Mouse (Mus musculus) kidney, embryonic 14.5 days (tissue): ENCODE data around the gene Gm10031. TPM values are rescaled to one million over a fixed set of nuclear protein-coding genes. Genes with fewer than 3 reads are reported as not detected.

Source experiments
- ATAC-seq: fragments of 200-750 bp; cut with Nextera tagmentation; 2 replicates; pipeline ENCODE4 v1.8.0; 2017; ENCODE audit warnings: moderate number of reproducible peaks, mild to moderate bottlenecking, moderate TSS enrichment, moderate library complexity; ENCODE audit not compliant: low FRiP score, low TSS enrichment
- H3K27ac ChIP-seq: fragments of 300-500 bp; sonication (generic); 2 replicates; pipeline ENCODE4 v1.5.1; 2014; ENCODE audit warnings: low read depth, mild to moderate bottlenecking, low read length, moderate library complexity, mixed read lengths
- H3K27me3 ChIP-seq: fragments of 300-500 bp; sonication (generic); 2 replicates; pipeline ENCODE4 v1.6.1; 2014; ENCODE audit warnings: mild to moderate bottlenecking, low read length; ENCODE audit not compliant: control insufficient read depth, insufficient read depth
- H3K36me3 ChIP-seq: fragments of 300-500 bp; sonication (generic); 2 replicates; pipeline ENCODE4 v1.6.1; 2014; ENCODE audit warnings: low read length, mixed read lengths; ENCODE audit not compliant: control insufficient read depth, insufficient read depth
- H3K4me1 ChIP-seq: fragments of 300-500 bp; sonication (generic); 2 replicates; pipeline ENCODE4 v1.6.1; 2014; ENCODE audit warnings: low read length, mixed read lengths; ENCODE audit not compliant: control insufficient read depth, insufficient read depth
- H3K4me2 ChIP-seq: fragments of 300-500 bp; sonication (generic); replicated peaks from 2 replicates; pipeline ENCODE4 v1.6.1; 2014; ENCODE audit warnings: low read depth, mild to moderate bottlenecking, low read length
- H3K4me3 ChIP-seq: fragments of 300-500 bp; sonication (generic); 2 replicates; pipeline ENCODE4 v1.5.1; 2014; ENCODE audit warnings: mild to moderate bottlenecking, low read length
- H3K9ac ChIP-seq: fragments of 300-500 bp; sonication (generic); 2 replicates; pipeline ENCODE4 v1.6.1; 2014; ENCODE audit warnings: low read depth, mild to moderate bottlenecking, low read length, moderate library complexity
- H3K9me3 ChIP-seq: fragments of 300-500 bp; sonication (generic); 2 replicates; pipeline ENCODE4 v1.6.1; 2016; ENCODE audit warnings: low read length; ENCODE audit not compliant: control insufficient read depth
- WGBS: fragments of 180-500 bp; shearing (Covaris S2); extraction: QIAGEN DNeasy Blood & Tissue Kit; methylation state at CpG from one replicate; pipeline ENCODE4 v1.1.7; 2014; 5-methylcytosine and 5-hydroxymethylcytosine counted together
- polyA plus RNA-seq: library from polyadenylated mRNA; unstranded; fragments of >200 nt; fragmentation: Nextera tagmentation; extraction: Ambion mirVana; gene quantifications from 2 replicates; pipeline ENCODE4 v1.2.1, GENCODE M21; 2014

The Gm10031 gene
- polyA plus RNA-seq, 1 experiment from 2014 or later = 0.88 TPM

DNA sequence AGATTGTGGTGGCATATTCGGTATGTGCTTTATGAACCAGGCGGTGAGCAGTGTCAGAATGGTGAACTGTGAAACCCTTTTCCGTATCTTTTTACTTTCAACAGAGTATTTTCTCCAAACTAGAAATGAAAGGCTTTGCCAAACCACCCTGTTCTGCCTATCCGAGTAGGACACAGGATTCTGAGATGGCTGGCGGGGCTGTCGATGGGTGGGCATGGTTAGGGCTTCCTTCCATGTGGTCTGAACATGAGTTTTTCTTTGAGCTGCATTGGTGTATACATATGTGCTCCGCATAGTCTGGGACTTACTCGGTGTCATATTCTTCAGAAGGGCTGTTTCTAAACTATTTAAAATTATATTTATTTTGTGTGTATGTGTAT is 35.8 kb downstream of the Gm10031 start:
- no peaks in the 10 kb centered on the region for H3K36me3 ChIP-seq
- no peaks in the 10 kb centered on the region for H3K27me3 ChIP-seq
- H3K9me3 ChIP-seq = no peaks in the 10 kb centered on the region
- H3K4me2 ChIP-seq = peak overlapping the region; percentile 72
- H3K4me1 ChIP-seq = peaks cover 2% of the 10 kb centered on the region; the same call in 1 of the 2 replicates
- no peak; the same call in 1 of the 2 replicates for ATAC-seq
- peak overlapping the region; percentile 98 for H3K9ac ChIP-seq
- peak overlapping the region; percentile 88; the same call in 1 of the 2 replicates for H3K27ac ChIP-seq
- peak overlapping the region; percentile 99 for H3K4me3 ChIP-seq
- WGBS = 17% methylated on average over 8 of the region's 8 CpGs

DNA sequence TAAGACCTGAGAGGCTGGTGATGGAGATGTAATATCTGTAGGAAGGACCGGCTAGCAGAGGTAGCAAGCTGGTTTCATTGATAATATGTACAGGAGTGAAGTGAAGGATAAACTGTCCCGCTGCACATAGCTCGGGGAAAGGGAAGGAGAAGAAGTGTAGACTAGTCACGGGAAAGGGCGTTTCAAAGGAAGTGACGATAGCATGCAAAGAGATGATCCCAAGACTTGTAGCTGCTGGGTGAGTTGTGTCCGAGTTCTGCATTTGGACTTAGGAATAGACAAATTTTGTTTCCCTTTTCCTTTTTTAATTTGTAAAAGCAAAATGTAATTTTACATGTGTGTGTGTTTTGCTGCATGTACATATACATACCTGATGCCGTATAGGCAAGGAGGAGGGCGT is 36.7 kb downstream of the Gm10031 start:
- H3K27me3 ChIP-seq = no peaks in the 10 kb centered on the region
- H3K4me3 ChIP-seq = no peak overlapping the region
- H3K27ac ChIP-seq = no peak overlapping the region
- H3K36me3 ChIP-seq = no peaks in the 10 kb centered on the region
- no peaks in the 10 kb centered on the region for H3K9me3 ChIP-seq
- H3K9ac ChIP-seq = no peak overlapping the region
- H3K4me2 ChIP-seq = no peak overlapping the region
- peaks cover 2% of the 10 kb centered on the region; the same call in 1 of the 2 replicates for H3K4me1 ChIP-seq
- ATAC-seq = no peak
- 91% methylated on average over 9 of the region's 9 CpGs for WGBS

DNA sequence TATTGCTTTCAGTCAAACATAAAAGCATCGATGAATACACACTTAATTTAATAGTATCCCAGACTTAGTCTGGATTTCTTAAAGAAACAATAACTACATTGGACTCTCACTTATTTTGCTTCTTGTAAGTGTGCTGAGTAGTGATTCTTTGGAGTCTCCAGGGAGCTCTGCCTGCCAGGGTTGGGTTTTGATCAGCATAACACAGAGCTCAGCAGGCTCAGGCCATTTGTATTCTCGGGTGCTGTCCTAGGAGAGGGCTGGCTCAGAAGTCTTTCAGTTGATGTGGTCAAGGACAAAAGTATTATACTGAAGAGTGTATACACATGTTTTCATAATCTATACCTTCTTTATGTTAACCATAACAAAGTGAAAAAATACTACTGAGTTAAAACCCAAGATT is 41.5 kb downstream of the Gm10031 start:
- H3K27me3 ChIP-seq = no peaks in the 10 kb centered on the region
- no peak overlapping the region for H3K4me3 ChIP-seq
- no peak overlapping the region for H3K27ac ChIP-seq
- H3K4me1 ChIP-seq = peaks cover 2% of the 10 kb centered on the region; the same call in 1 of the 2 replicates
- WGBS = 83% methylated on average over 2 of the region's 2 CpGs
- H3K9ac ChIP-seq = no peak overlapping the region
- H3K4me2 ChIP-seq = no peak overlapping the region
- no peaks in the 10 kb centered on the region for H3K9me3 ChIP-seq
- H3K36me3 ChIP-seq = no peaks in the 10 kb centered on the region
- ATAC-seq = no peak

DNA sequence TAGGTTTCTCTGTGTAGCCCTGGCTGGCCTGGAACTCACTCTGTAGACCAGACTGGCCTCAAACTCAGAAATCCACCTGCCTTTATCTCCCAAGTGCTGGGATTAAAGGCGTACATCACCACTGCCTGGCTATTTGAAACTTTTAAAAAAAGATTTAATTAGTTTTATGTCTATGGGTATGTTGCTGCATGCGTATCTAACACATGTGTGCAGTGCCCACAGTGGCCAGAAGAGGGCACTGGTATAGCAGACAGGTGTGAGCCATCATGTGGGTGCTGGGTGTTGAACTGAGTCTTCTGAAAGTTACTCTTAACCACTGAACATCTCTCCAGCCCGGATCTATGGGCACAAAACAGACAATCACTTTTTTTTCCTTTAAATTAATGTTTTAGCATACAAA is 42.3 kb downstream of the Gm10031 start:
- Histone ChIP-seq H3K4me1 (no peaks in the 10 kb centered on the region), H3K27me3 (no peaks in the 10 kb centered on the region), H3K27ac (no peak overlapping the region), H3K36me3 (no peaks in the 10 kb centered on the region), H3K9ac (no peak overlapping the region), H3K4me3 (no peak overlapping the region), H3K4me2 (no peak overlapping the region), H3K9me3 (no peaks in the 10 kb centered on the region)
- no peak for ATAC-seq
- 91% methylated on average over 3 of the region's 3 CpGs for WGBS

DNA sequence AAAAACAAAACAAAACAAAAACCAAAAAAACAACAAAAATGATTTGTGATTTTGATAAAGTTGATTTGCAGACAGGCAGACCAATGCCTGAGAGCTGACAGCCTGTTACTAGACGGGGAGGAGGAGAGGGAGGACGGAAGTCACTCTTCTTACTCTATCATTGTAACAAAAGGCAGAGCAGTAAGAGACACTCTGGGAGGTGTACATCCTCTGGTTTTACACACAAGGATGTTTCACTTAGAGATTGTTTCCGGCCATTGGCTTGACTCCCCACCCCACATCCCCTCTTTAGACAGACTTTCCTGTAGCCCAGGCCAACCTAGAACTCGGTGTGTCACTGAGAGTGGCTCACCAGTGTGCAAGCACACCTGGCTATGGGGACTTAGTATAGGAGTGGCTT is 45.8 kb downstream of the Gm10031 start:
- 86% methylated on average over 4 of the region's 4 CpGs for WGBS
- Histone ChIP-seq H3K9ac (no peak overlapping the region), H3K4me1 (no peaks in the 10 kb centered on the region), H3K4me2 (no peak overlapping the region), H3K36me3 (no peaks in the 10 kb centered on the region), H3K27ac (no peak overlapping the region), H3K4me3 (no peak overlapping the region), H3K27me3 (no peaks in the 10 kb centered on the region), H3K9me3 (no peaks in the 10 kb centered on the region)
- ATAC-seq = no peak

DNA sequence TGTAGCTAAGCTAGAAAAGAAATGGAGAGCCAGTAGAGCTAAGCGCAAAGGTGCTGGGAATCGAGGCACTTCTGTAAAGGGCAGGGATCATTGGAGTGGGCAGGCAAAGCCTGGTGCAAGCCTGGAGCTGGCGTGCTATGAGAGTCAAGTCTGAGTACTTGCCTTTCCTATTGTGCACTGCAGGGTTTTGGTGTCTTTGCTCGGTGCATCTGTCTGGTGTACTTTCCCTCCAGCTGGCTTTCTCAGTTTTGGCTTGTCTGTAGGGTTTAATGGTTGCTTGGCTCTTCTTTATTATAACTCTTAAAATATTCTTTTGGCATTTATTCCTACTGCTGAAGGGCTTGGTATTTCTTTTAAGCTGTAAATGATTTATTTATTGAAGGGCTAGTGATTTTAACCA is 49.1 kb downstream of the Gm10031 start:
- 92% methylated on average over 4 of the region's 4 CpGs for WGBS
- ATAC-seq = no peak
- Histone ChIP-seq H3K27me3 (no peaks in the 10 kb centered on the region), H3K9me3 (no peaks in the 10 kb centered on the region), H3K4me3 (no peak overlapping the region), H3K4me2 (no peak overlapping the region), H3K9ac (no peak overlapping the region), H3K36me3 (no peaks in the 10 kb centered on the region), H3K4me1 (no peaks in the 10 kb centered on the region), H3K27ac (no peak overlapping the region)

Other genes with a start within 250 kb of the Gm10031 start
- 0.84 and 2.7 TPM in 2 replicates for gene Tdrd5, start 220.3 kb upstream of the Gm10031 start, polyA plus RNA-seq
- gene Nphs2, start 213.3 kb upstream of the Gm10031 start, polyA plus RNA-seq = 5.0 and 15.5 TPM in 2 replicates
- gene Gm2000, start 158.0 kb upstream of the Gm10031 start, polyA plus RNA-seq = 1,003 and 1,410 TPM in 2 replicates
- gene Axdnd1, start 102.9 kb upstream of the Gm10031 start, polyA plus RNA-seq = 0.29 and 1.8 TPM in 2 replicates
- gene Soat1, start 49.7 kb upstream of the Gm10031 start, polyA plus RNA-seq = 43.7 and 54.0 TPM in 2 replicates
- 6.4 and 8.1 TPM in 2 replicates for gene Abl2, start 34.8 kb downstream of the Gm10031 start, polyA plus RNA-seq
- 15.5 and 21.1 TPM in 2 replicates for gene Tor3a, start 150.3 kb downstream of the Gm10031 start, polyA plus RNA-seq
- gene Fam20b, start 195.1 kb downstream of the Gm10031 start, polyA plus RNA-seq = 24.3 and 37.3 TPM in 2 replicates